Mouse (Mus musculus): Measurements from ENCODE around the gene Vdac2. TPM values are rescaled to one million over a fixed set of nuclear protein-coding genes. Genes with fewer than 3 reads are reported as not detected.

Gene Vdac2
- polyA plus RNA-seq (2012; rRNA removed), result 256 and 258 TPM in 2 replicates

GRCm38 (mm10) chr14:21824938-21825337 lies at the start of gene Vdac2:
Vdac2 (plus strand) TSS chr14:21825238.

GRCm38 (mm10) chr14:21848166-21849154 lies 23.4 kb downstream of the Vdac2 start, which contains the start of gene Comtd1:
Comtd1 (minus strand) TSS chr14:21848977.

Other genes starting within 250 kb of the Vdac2 start
- not detected in 2 replicates for gene Dupd1, start 110.7 kb upstream of the Vdac2 start, polyA plus RNA-seq (2012; rRNA removed)
- 11.2 and 16.1 TPM in 2 replicates for gene Samd8, start 74.7 kb upstream of the Vdac2 start, polyA plus RNA-seq (2012; rRNA removed)
- 1.5 and 2.0 TPM in 2 replicates for gene Dusp13, start 74.1 kb upstream of the Vdac2 start, polyA plus RNA-seq (2012; rRNA removed)
- 66.1 and 79.1 TPM in 2 replicates for gene Comtd1, start 23.7 kb downstream of the Vdac2 start, polyA plus RNA-seq (2012; rRNA removed)
- gene Zfp503, start 164.4 kb downstream of the Vdac2 start, polyA plus RNA-seq (2012; rRNA removed), result 23.7 and 23.8 TPM in 2 replicates
- gene Lrmda, start 194.5 kb downstream of the Vdac2 start, polyA plus RNA-seq (2012; rRNA removed), result 0.31 TPM in 1 of 2 replicates, not detected in the other